Mouse (Mus musculus) hindbrain, postnatal 0 days (tissue): Measurements from ENCODE around the gene Myoz1. TPM values are rescaled to one million over a fixed set of nuclear protein-coding genes. Genes with fewer than 3 reads are reported as not detected.
A peak's percentile ranks its signal among the peaks of the same experiment; 100 is the strongest.
"Not testable (repeated sequence)": the region's sequence is repeated elsewhere in the genome, so short reads cannot be mapped to it uniquely, and the experiment has no call there.

Experiments
- ATAC-seq: fragments of 200-750 bp; cut with Nextera tagmentation; 2 replicates; pipeline ENCODE4 v1.8.0; 2017; ENCODE audit warnings: mild to moderate bottlenecking, moderate TSS enrichment, moderate library complexity
- DNase-seq: peaks from one replicate; pipeline ENCODE4 v3.0.0-alpha.2; 2015; ENCODE audit warnings: low spot score
- H3K27ac ChIP-seq: fragments of 300-500 bp; sonication (generic); 2 replicates; pipeline ENCODE4 v1.5.1; 2014; ENCODE audit warnings: mild to moderate bottlenecking
- H3K27me3 ChIP-seq: fragments of 300-500 bp; sonication (generic); 2 replicates; pipeline ENCODE4 v1.6.1; 2014; ENCODE audit warnings: low read length, mixed read lengths; ENCODE audit not compliant: insufficient read depth
- H3K36me3 ChIP-seq: fragments of 300-500 bp; sonication (generic); 2 replicates; pipeline ENCODE4 v1.6.1; 2014; ENCODE audit warnings: low read length, mixed read lengths; ENCODE audit not compliant: insufficient read depth
- H3K4me1 ChIP-seq: fragments of 300-500 bp; sonication (generic); 2 replicates; pipeline ENCODE4 v1.6.1; 2014; ENCODE audit warnings: antibody characterized with exemption, low read length, mixed read lengths; ENCODE audit not compliant: insufficient read depth
- H3K4me2 ChIP-seq: fragments of 300-500 bp; sonication (generic); 2 replicates; pipeline ENCODE4 v1.6.1; 2014; ENCODE audit warnings: low read depth, mild to moderate bottlenecking, low read length, moderate library complexity, mixed read lengths
- H3K4me3 ChIP-seq: fragments of 300-500 bp; sonication (generic); 2 replicates; pipeline ENCODE4 v1.5.1; 2014; ENCODE audit warnings: low read length
- H3K9ac ChIP-seq: fragments of 300-500 bp; sonication (generic); replicated peaks from 2 replicates; pipeline ENCODE4 v1.6.1; 2014; ENCODE audit warnings: mild to moderate bottlenecking, low read length, moderate library complexity, mixed read lengths
- H3K9me3 ChIP-seq: fragments of 300-500 bp; sonication (generic); 2 replicates; pipeline ENCODE4 v1.6.1; 2016; ENCODE audit warnings: low read length, mixed read lengths
- CTCF ChIP-seq: IDR thresholded peaks from 2 replicates; pipeline ENCODE4 v1.5.1; 2016; ENCODE audit warnings: antibody characterized with exemption, control low read depth, low read depth
- WGBS: fragments of 180-500 bp; shearing (Covaris S2); extraction: QIAGEN DNeasy Blood & Tissue Kit; methylation state at CpG from one replicate; pipeline ENCODE4 v1.1.7; 2014; 5-methylcytosine and 5-hydroxymethylcytosine counted together
- polyA plus RNA-seq: library from polyadenylated mRNA; unstranded; fragments of >200 nt; fragmentation: Nextera tagmentation; extraction: Ambion mirVana; gene quantifications from 2 replicates; pipeline ENCODE4 v1.2.1, GENCODE M21; 2015
- total RNA-seq: library from RNA; depleted of rRNA; stranded (reverse); fragments of >200 nt; gene quantifications from 2 replicates; pipeline ENCODE4 v1.2.3, GENCODE M21; 2014; rRNA removed

The Myoz1 gene
- total RNA-seq (1.4 TPM in 1 of 2 replicates, not detected in the other), polyA plus RNA-seq (0.35 TPM in 1 of 2 replicates, not detected in the other)

- Histone ChIP-seq H3K27ac (no peak within 1 kb of the TSS), H3K9ac (no peak within 1 kb of the TSS), H3K4me3 (no peak within 1 kb of the TSS), H3K9me3 (no peaks in the 10 kb centered on the region), H3K4me1 (peaks cover under 1% of the 10 kb centered on the region; the same call in 1 of the 2 replicates), H3K27me3 (no peaks in the 10 kb centered on the region), H3K36me3 (no peaks in the 10 kb centered on the region), H3K4me2 (no peak within 1 kb of the TSS)
- WGBS: 57% methylated on average over 11 of the region's 11 CpGs
- no peak for TF ChIP-seq CTCF
- DNase-seq: no peak
- no peak for ATAC-seq
These were observed at the start of gene Myoz1 for GRCm38 (mm10) chr14:20656361-20656760. Myoz1 (minus strand) TSS chr14:20656540.

GRCm38 (mm10) chr14:20703461-20703860 is 47.1 kb upstream of the Myoz1 start:
- Histone ChIP-seq H3K9ac (peak overlapping the region; percentile 84), H3K4me2 (peak overlapping the region; percentile 65), H3K27ac (peak overlapping the region; percentile 88), H3K4me3 (peak overlapping the region; percentile 67)
- ATAC-seq, H3K27me3 ChIP-seq, H3K4me1 ChIP-seq, H3K9me3 ChIP-seq, H3K36me3 ChIP-seq, DNase-seq: not testable (repeated sequence)
- 12% methylated on average over 8 of the region's 8 CpGs for WGBS

GRCm38 (mm10) chr14:20702741-20703381 is 46.5 kb upstream of the Myoz1 start, which contains the start of gene Chchd1:
Chchd1 (plus strand) TSS chr14:20703006.
- H3K36me3 ChIP-seq: peaks cover 4% of the 10 kb centered on the region; the same call in 1 of the 2 replicates
- DNase-seq (peak; percentile 92), ATAC-seq (peak; percentile 79)
- no peaks in the 10 kb centered on the region for H3K27me3 ChIP-seq
- H3K4me1 ChIP-seq: peaks cover 6% of the 10 kb centered on the region; the same call in 1 of the 2 replicates
- H3K4me2 ChIP-seq: peak within 1 kb of the TSS; percentile 65
- WGBS: under 1% methylated on average over 61 of the region's 61 CpGs
- H3K9me3 ChIP-seq: no peaks in the 10 kb centered on the region
- peak within 1 kb of the TSS; percentile 88 for H3K27ac ChIP-seq
- H3K9ac ChIP-seq: peak within 1 kb of the TSS; percentile 84
- H3K4me3 ChIP-seq: peak within 1 kb of the TSS; percentile 67
- TF ChIP-seq CTCF: peak; percentile 3; the same call in 1 of the 2 replicates

- peak overlapping the region; percentile 67 for H3K4me3 ChIP-seq
- peak overlapping the region; percentile 88 for H3K27ac ChIP-seq
- peaks cover 4% of the 10 kb centered on the region; the same call in 1 of the 2 replicates for H3K36me3 ChIP-seq
- no peaks in the 10 kb centered on the region for H3K27me3 ChIP-seq
- WGBS: 15% methylated on average over 15 of the region's 15 CpGs
- H3K9ac ChIP-seq: peak overlapping the region; percentile 84
- peak overlapping the region; percentile 65 for H3K4me2 ChIP-seq
- DNase-seq: no peak
- peaks cover 6% of the 10 kb centered on the region; the same call in 1 of the 2 replicates for H3K4me1 ChIP-seq
- ATAC-seq: no peak; the same call in 1 of the 2 replicates
- TF ChIP-seq CTCF: no peak
- no peaks in the 10 kb centered on the region for H3K9me3 ChIP-seq
These were observed 45.9 kb upstream of the Myoz1 start for GRCm38 (mm10) chr14:20702096-20702740.

DNA sequence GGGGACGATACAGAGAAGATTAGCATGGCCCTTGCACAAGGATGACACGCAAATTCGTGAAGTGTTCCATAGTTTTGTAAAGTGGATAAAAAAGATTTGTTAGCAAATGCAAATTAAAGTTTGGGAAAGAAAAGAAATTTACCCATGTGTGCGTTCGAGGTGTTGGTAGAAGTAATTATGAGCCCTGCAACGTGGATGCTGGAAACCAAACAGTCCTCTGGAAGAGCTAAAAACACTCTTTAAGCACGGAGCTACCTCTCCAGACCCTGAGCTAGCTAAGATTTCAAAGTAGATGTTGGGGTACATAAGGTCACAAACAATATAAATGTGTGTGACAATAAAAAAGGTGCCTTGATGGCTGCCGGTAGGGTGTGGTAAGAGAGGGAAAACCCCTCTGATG is 45.2 kb upstream of the Myoz1 start:
- Histone ChIP-seq H3K4me3 (no peak overlapping the region), H3K4me2 (peak overlapping the region; percentile 65), H3K36me3 (peaks cover 4% of the 10 kb centered on the region; the same call in 1 of the 2 replicates), H3K27me3 (no peaks in the 10 kb centered on the region), H3K9ac (peak overlapping the region; percentile 84; the same call in 1 of the 2 replicates), H3K4me1 (peaks cover 10% of the 10 kb centered on the region), H3K9me3 (no peaks in the 10 kb centered on the region), H3K27ac (no peak overlapping the region)
- WGBS: 84% methylated on average over 8 of the region's 8 CpGs
- no peak for DNase-seq
- TF ChIP-seq CTCF: no peak
- ATAC-seq: no peak

DNA sequence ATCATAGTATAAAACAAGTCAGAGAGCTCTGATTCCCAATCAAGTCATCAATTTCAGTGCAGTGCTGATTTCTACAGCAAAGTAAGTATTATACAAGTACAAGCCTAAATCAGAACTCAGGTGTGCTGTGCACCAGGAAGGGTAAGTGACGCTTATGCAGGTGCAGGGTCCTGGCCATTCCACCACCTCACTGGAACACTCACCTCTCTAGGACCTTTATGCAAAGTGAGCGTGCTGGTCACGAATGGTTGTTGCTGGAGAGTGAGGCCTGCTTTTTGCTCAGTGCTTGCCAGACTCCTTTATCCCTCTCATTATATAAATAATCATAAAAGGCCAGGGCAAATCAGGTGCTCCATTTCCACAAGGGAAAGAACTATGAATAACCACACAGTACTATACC is 44.0 kb upstream of the Myoz1 start:
- peaks cover 18% of the 10 kb centered on the region for H3K4me1 ChIP-seq
- 81% methylated on average over 3 of the region's 3 CpGs for WGBS
- DNase-seq (no peak), ATAC-seq (no peak)
- peaks cover 4% of the 10 kb centered on the region; the same call in 1 of the 2 replicates for H3K36me3 ChIP-seq
- H3K4me2 ChIP-seq: no peak overlapping the region; the same call in 1 of the 2 replicates
- no peaks in the 10 kb centered on the region for H3K27me3 ChIP-seq
- H3K9me3 ChIP-seq: no peaks in the 10 kb centered on the region
- no peak overlapping the region for H3K4me3 ChIP-seq
- H3K9ac ChIP-seq: no peak overlapping the region
- TF ChIP-seq CTCF: no peak
- no peak overlapping the region for H3K27ac ChIP-seq
